Mouse (Mus musculus): ENCODE results near the gene Snx6. TPM values are rescaled to one million over a fixed set of nuclear protein-coding genes. Genes with fewer than 3 reads are reported as not detected.
"Not testable (repeated sequence)": the region's sequence is repeated elsewhere in the genome, so short reads cannot be mapped to it uniquely, and the experiment has no call there.

Gene Snx6
- total RNA-seq (2014; fragmentation: Nextera tagmentation) (30.9 and 34.0 TPM in 2 replicates), total RNA-seq (2017) (56.9 and 74.7 TPM in 2 replicates)

- peak; percentile 96 for ATAC-seq (replicated peaks; ENCODE audit: low FRiP score, low TSS enrichment, poor library complexity, severe bottlenecking)
These were observed at the start of gene Snx6 for GRCm38 (mm10) chr12:54795153-54795998. Gene Snx6 (minus strand): TSS chr12:54795703.

- no peak for ATAC-seq (replicated peaks; ENCODE audit: low FRiP score, low TSS enrichment, poor library complexity, severe bottlenecking)
These were observed 48.9 kb upstream of the Snx6 start for GRCm38 (mm10) chr12:54844415-54844814.

- ATAC-seq (replicated peaks; ENCODE audit: low FRiP score, low TSS enrichment, poor library complexity, severe bottlenecking) = no peak
These were observed 46.1 kb upstream of the Snx6 start for GRCm38 (mm10) chr12:54841576-54841975.

GRCm38 (mm10) chr12:54839815-54840214 lies 44.3 kb upstream of the Snx6 start:
- no peak for ATAC-seq (replicated peaks; ENCODE audit: low FRiP score, low TSS enrichment, poor library complexity, severe bottlenecking)

- ATAC-seq (replicated peaks; ENCODE audit: low FRiP score, low TSS enrichment, poor library complexity, severe bottlenecking) = no peak
These were observed 43.4 kb upstream of the Snx6 start for GRCm38 (mm10) chr12:54838931-54839330.

DNA sequence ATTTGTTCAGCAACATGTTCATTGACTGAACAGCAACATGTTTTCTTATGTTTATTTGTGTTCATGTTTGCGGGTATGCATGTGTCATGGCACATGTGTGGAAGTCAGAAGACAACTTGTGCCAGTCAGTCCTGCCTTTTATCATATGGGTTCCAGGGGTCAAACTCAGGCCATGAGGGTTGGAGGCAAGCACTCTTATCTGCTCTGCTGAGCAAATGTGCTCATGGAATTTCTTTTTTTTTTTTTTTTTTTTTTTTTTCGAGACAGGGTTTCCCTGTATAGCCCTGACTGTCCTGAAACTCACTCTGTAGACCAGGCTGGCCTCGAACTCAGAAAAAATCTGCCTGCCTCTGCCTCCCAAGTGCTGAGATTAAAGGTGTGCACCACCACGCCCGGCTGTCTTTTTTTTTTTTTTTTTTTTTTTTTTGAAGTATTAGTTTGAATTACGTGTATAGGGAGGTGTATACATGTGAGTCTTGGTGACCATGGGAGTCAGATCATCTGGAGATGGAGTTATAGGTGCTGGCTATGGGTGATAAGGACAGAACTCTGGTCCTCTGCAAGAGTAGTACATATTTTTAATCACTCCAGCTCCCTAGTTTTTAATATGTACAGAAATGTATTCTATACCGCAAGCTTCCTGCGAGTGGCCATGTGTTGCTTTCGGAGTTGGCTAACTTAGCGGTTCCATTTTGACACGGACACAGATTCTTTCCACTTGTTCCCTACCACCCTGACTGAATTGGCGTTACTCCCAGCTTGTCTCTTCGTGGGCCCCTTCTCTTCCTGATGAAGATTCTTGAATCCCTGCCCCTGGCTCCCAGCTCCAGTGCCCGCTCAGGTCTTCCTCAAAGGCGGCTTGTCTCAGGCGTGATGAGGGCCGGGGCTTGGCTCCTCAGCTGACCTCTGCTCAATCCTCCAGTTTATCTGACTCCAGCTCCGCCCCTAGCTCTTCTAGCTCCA lies 40.4 kb upstream of the Snx6 start:
- ATAC-seq (replicated peaks; ENCODE audit: low FRiP score, low TSS enrichment, poor library complexity, severe bottlenecking) = no peak

DNA sequence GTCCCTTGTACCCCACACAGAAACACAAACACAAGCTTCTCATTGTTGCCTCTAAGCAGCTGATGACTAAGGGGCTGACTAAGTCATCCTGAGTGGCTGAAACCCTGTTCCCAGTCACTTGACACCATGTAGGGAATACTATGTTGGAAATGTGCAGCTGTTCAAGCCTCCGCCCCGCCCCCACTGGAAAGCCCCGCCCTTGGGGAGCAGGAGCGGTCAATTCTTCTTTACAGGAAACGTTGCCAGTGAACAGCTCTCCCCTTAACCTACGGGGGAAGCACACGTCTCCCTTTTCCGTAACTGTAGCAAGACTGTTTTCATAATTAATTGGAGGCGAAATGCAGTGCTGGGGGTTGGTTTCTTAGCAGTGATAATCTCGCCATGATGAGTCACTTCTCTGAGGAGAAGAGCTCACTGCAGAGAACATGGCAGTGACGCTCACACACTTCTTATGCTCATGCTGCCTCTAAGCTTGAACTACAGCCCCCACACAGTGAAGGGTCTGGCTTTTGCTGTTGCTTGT lies 39.5 kb upstream of the Snx6 start:
- ATAC-seq (replicated peaks; ENCODE audit: low FRiP score, low TSS enrichment, poor library complexity, severe bottlenecking) = peak; percentile 60; the same call in 1 of the 2 replicates

- ATAC-seq (replicated peaks; ENCODE audit: low FRiP score, low TSS enrichment, poor library complexity, severe bottlenecking) = no peak
These were observed 38.4 kb upstream of the Snx6 start for GRCm38 (mm10) chr12:54833856-54834399.

DNA sequence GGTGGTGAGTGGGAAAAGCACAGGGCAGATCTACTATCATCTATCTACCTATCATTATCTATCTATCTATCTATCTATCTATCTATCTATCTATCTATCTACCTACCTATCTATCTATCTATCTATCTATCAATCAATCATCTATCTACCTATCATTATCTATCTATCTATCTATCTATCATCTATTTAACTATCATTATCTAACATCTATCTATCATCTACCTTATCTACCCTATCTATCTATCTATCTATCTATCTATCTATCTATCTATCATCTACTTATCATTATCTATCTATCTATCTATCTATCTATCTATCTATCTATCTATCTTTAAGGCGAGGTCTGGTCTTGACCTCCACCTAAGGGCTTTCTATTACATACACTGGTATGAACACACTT lies 36.4 kb upstream of the Snx6 start:
- not testable (repeated sequence) for ATAC-seq (replicated peaks; ENCODE audit: low FRiP score, low TSS enrichment, poor library complexity, severe bottlenecking)

- peak; percentile 85 for ATAC-seq (replicated peaks; ENCODE audit: low FRiP score, low TSS enrichment, poor library complexity, severe bottlenecking)
These were observed 35.1 kb upstream of the Snx6 start for GRCm38 (mm10) chr12:54830574-54830973.

DNA sequence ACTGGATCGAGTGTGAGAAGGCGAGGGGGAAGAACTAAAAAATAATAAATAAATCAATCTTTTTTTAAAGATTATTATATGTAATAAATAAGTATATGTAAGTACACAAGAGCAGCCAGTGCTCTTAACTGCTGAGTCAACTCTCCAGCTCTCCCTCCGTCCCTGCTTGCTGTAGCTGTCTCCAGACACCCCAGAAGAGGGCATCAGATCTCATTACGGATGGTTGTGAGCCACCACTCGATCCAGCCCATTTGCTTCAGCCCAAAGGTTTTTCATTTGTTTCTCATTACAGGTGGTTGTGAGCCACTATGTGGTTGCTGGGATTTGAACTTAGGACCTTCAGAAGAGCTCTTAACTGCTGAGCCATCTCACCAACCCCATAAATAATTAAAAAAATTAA lies 34.4 kb upstream of the Snx6 start:
- no peak for ATAC-seq (replicated peaks; ENCODE audit: low FRiP score, low TSS enrichment, poor library complexity, severe bottlenecking)

DNA sequence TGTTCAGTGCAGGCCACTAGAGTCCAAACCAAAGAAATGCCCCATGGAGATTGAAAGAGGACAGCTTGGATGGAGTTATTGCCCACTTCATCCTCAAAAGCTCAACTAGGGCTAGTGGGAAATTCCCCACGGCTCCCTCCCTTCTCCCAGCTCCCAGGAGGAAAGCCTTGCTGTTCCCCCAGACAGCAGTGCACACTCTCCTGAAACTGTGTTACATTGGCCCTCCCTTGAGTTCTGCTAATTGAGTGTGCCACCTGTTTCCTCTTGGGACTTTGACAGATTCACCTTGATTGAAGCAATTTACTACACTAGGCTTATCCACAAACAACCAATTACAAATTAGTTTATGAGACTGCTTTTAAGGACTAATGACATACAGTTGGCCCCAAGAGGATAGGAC lies 32.5 kb upstream of the Snx6 start:
- no peak for ATAC-seq (replicated peaks; ENCODE audit: low FRiP score, low TSS enrichment, poor library complexity, severe bottlenecking)

GRCm38 (mm10) chr12:54825202-54825601 lies 29.7 kb upstream of the Snx6 start:
- 0 out of 2 replicates have a peak, but pooled peaks have one; percentile 57 for ATAC-seq (replicated peaks; ENCODE audit: low FRiP score, low TSS enrichment, poor library complexity, severe bottlenecking)

DNA sequence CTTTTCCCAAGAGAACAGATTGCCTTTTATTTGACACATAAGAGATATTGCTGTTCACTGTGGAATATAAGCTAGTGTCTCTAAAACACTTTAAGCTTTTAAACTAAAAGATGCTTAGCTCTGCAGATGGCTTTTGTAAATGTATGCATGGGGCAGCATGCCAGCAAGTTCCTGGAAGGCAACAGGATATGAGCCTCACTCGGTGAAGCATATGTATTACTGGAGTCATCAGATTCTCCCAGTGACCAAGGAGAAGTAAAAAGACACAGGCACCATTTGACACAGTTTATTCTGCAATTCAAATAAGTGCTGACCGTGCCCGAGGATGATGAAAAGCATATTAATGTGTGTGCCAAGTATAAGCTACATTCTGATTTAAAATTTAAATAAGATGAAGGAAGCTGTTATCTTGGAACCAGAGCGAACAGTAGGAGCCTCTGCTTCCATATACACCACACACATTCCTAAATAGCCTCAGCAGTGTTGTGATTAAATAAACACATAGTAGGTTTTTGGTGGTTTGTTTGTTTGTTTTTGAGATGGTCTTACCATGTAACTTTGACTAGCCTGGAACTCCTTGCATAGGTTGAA lies 27.4 kb upstream of the Snx6 start:
- no peak for ATAC-seq (replicated peaks; ENCODE audit: low FRiP score, low TSS enrichment, poor library complexity, severe bottlenecking)

- no peak for ATAC-seq (replicated peaks; ENCODE audit: low FRiP score, low TSS enrichment, poor library complexity, severe bottlenecking)
These were observed 25.2 kb upstream of the Snx6 start for GRCm38 (mm10) chr12:54820684-54821161.

DNA sequence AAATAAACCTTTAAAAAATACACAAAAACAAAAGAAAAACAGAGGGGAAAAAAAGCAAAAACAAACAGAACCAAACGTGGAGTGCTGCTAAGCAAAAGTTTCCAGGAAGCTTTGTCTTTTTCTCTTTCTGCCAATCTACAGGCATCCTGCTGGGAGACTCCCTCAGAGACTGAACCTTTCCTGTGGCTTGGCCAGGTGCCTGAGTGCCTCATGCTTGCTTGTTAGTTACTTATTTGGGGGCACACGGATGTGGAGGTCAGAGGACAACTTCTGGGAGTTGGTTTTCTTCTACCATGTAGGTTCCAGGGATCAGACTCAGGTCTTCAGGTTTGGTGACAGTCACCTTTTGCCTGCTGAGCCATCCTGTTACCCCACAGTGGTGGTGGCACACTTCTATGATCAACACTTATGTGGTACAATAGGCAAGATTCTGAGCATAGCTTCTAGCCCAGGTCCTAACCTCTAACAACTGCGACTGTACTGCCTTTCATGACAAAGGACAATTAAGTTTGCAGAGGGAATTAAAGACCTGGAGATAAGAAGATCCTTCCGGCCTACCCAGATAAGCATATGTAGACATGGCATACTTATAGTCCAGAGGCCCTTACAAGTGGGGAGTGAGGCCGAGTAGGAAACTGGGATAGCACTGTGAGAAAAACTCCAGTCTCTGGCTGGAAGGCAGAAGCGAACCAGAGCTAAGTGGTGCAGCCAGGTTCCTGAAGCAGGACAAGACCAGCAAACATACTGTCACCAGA lies 23.9 kb upstream of the Snx6 start:
- ATAC-seq (replicated peaks; ENCODE audit: low FRiP score, low TSS enrichment, poor library complexity, severe bottlenecking) = peak; percentile 77

DNA sequence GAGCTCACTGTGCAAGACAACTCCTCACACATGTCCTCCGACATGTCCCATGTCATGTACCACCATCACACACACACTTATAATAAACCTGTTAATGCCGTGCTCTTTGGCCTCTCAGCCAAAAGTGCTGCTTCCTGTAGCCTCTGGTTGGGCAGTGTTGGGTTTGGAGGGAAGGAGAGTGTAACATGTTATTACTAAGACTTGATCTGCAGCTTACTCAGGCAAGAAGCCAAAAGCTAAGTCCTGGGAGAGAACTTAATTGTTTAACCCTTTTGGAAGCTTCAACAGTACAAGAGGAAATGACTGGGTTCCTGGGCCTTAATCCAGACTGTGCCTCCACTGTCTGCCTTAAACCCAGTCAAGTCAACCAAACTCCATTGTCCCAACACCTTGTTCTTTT lies 14.6 kb upstream of the Snx6 start:
- ATAC-seq (replicated peaks; ENCODE audit: low FRiP score, low TSS enrichment, poor library complexity, severe bottlenecking) = no peak

DNA sequence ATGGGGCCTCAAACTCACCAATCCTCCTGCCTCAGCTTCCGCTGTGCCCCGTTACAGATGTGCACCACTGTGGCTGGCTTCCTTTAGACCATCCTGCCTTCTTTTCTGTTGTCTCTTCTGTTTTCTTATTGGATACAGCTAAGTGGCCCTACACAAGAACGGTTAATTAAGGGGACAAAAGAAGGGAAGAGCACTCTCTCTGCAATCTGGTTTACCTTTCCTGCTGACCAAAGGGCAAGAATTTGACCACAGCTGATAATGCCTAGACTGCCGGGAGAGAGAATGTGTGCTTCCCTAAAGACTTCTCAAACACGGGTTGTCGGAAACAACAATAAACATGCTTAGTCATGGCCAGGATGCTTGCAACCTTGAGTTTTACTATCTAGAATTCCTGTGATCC lies 12.0 kb upstream of the Snx6 start:
- ATAC-seq (replicated peaks; ENCODE audit: low FRiP score, low TSS enrichment, poor library complexity, severe bottlenecking) = no peak

Measured in megakaryocyte-erythroid progenitor cell, adult 5-6 weeks (primary cell).